Mouse (Mus musculus): ENCODE measurements around the gene Psg19.
A peak's percentile ranks its signal among the peaks of the same experiment; 100 is the strongest.
"Not testable (repeated sequence)": the region's sequence is repeated elsewhere in the genome, so short reads cannot be mapped to it uniquely, and the experiment has no call there.

Psg19 gene

DNA sequence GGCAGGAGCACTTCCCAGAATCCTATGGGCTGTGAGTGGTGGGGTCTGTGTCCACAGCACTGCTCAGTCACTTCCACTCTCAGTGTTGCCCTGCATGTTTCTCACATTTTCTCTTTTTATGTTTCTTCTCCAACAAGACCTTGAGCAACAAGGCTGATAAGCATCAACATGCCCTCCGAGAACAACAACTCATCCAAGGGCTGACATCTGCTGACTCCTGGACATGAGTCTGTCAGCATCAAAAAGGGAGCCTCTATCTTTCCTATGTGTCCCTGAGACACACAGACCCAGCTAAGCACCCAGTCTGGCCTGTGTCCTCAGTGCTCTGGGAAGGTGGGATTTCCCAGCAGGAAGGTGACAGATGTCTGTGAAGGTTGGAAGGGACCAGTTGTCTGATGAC is at the start of gene Psg19:
Psg19 (minus strand) TSS at position 101 of the 400 bp plus-strand sequence.
- DNase-seq (ENCODE audit: low spot score in 2 of 2), result no peak

DNA sequence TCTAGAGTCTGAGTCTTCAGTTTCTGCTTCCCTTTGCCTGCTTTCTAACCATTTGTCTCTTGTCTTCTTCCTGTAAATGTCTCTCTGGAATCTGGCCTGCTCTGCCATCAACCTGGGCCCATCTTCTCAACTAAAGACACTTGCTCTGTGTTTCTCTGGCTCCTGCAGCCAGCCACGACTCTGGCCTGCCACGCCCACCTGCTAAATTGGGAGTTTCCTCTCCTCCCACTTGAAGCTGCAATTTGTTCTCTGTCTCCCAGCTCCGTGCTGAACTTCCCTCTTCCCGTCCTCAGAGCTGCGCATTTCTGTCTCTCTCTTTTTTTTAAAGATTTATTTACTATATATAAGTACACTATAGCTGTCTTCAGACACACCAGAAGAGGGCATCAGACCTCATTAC is 46.5 kb upstream of the Psg19 start:
- DNase-seq (ENCODE audit: low spot score in 2 of 2), result no peak

DNA sequence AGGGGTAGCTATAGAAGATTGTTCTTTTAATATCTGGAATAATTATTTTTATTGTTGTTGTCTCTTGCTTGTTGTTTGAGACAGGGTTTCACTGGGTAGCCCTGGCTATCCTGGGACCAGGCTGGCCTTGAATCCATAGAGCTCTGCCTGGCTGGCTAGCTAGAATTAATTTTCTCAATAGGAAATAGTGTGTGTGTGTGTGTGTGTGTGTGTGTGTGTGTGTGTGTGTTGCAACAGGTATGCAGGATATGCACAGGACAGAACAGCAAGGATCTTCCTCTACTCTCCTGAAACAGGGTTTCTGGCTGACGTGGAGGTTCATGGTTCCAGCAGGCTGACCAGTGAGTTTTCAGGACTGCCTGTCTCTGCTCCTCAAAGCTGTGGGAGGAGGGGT is 42.9 kb upstream of the Psg19 start:
- DNase-seq (ENCODE audit: low spot score in 2 of 2), result no peak

DNA sequence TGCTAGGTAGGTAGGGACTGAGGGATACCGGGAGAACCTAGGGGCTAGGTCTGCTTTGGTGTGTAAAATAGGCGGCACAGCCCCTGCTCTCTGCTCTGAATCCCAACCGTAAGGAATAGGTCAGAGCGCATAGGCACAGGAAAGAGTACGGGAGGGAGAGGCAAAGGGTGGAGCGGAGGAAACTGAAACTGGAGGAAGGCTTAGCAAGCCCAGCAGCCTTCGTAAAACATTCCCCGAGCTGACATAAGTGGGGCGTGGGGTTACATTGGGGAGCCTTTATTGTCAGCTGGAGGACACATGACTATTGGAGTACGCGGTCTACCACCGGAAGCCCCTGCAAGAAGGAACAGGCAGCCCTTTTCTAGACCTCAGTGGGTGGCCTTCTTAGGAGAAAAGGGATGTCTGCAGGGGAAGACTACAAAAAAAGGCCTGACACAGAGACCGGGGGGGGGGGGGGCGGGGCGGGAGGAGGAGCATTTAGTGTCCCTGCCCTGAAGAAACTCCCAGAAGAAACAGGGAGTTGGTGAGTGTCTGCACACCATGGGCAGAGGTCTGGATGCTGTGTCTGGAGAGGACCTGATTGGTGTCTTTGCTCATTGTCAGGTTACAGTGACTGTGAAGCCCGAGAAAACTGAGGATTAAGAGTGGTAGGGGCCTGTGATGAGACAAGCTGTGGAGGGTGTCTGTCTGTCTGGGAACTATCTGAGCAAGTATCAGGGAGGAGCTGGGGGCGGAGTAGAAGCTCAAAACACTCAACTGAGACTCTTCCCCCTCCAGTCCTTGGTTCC is 42.3 kb upstream of the Psg19 start:
- DNase-seq (ENCODE audit: low spot score in 2 of 2), result peak in 1 of 2 experiments; percentile 70

DNA sequence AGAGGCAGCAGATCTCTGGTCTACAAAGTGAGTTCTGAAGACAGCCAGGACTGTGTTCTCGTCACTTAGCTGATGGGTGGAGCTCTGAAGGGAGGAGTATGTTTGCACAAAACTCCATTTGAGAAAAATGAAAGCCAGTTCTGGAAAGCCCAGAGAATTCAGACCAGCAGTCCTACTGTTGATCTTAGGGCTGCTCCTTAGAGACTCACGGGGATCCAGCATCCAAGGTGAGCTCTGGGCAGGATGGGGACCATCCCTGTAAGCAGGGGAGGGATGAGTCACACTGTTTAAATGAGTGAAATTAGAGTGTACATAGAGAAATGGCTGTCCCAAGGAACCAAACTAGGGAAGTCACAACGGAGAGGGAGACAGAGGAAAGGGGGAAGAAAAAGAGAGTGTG is 41.5 kb upstream of the Psg19 start, which contains the start of gene Mill2:
Mill2 (plus strand) TSS at position 102 of the 400 bp plus-strand sequence.
- DNase-seq (ENCODE audit: low spot score in 2 of 2), result no peak

DNA sequence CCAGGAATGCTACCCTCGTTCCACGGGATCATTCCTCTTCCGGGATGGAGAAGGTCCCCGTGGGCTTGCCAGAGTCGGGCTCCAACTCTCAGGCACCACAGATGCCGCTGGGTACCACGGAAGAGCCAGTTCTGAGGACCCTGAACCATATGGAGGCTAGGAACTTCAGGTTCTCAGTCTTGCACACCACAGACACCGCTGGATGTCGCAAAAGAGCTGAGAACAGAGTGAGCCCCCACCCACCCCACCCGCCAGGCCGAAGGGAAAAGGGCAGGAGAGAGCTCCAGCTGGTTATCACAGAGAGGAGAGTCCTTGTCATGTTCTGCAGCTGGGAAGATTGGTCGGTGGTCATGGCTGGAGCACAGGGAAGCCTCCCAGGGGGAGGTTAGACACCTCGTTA is 34.0 kb upstream of the Psg19 start:
- DNase-seq (ENCODE audit: low spot score in 2 of 2), result no peak

DNA sequence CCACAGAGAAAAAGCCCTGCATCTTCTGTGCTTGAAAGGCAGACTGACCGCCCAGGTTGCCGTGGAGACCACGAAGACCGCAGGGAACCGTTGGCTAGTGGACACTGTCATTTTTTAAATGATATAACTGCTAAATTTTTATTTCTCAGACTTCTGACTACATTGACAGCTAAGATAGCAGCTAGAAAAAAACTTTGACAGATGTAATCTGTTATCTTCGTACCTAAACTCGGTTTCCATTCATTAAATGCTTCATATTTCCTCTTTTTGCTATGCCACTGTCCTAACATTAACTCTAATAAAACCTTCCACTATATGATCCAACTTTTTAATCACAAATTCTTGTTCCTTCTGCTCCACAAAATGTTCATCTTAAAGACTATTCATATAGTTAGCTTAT is 31.2 kb upstream of the Psg19 start:
- no peak for DNase-seq (ENCODE audit: low spot score in 2 of 2)

DNA sequence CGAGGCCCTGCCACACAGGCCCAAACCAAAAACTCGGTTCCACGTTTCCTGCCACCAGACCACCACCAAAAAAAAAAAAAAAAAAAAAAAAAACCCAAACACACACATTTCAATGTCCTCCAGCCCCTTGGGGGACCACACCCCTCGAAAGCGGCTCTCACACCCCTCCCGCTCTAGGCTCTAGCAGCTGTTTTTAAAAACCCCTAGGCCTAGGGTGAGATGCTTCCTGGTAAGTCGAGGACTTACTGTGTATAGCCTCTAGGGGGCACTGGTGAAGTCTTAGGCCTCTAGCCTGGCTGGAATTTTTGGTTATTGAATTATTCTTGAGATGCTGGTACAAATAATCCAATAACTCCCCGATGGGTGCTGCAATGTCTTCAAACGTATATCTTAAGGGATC is 30.3 kb upstream of the Psg19 start:
- DNase-seq (ENCODE audit: low spot score in 2 of 2), result no peak

DNA sequence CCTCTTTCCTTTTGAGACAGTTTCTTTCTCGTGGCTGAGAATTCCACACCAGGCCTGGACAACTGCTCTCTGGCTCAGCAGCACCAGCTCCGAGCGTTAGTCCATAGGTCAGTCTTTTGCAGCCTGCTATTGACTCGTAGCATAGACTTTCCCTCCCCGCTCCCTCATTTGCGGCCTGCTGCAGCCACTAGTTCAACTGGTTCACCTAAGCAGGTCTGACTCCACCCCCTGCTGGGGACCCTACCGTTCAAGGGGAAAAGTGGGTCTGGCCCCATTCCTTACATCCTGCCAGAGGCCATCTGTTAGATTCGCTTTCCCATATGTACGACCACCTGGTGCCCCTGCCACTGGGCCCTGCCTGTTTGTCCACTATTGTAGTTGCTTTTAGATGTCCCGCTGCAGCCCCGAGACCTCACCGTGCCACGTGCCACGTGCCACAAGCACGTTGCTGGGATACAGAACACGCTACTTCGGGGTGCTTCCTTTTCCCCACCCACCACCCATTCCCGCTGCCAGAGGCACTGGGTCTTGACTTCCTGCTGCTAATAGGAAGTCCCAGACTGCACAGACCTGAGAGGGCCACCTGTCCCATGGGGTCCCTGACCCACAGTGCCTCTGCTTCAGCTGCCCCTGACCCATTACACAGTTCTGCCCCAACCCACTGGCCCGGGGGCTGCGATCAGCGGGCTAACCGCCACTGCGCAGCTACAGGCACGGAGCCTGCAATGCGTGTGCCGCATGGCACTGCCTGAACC is 29.6 kb upstream of the Psg19 start:
- no peak for DNase-seq (ENCODE audit: low spot score in 2 of 2)

DNA sequence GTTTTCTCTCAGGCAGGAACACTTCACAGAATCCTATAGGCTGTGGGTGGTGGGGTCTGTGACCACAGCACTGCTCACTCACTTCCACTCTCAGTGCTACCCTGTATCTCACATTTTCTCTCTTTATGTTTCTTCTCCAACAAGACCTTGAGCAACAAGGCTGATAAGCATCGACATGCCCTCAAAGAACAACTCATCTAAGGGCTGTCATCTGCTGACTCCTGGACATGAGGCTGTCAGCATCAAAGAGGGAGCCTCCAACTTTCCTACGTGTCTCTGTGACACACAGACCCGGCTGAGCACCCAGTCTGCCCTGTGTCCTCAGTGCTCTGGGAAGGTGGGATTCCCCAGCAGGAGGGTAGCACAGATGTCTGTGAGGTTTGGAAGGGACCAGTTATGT is 23.2 kb upstream of the Psg19 start, which contains the start of gene Psg17:
Psg17 (minus strand) TSS at position 101 of the 400 bp plus-strand sequence.
- no peak for DNase-seq (ENCODE audit: low spot score in 2 of 2)

DNA sequence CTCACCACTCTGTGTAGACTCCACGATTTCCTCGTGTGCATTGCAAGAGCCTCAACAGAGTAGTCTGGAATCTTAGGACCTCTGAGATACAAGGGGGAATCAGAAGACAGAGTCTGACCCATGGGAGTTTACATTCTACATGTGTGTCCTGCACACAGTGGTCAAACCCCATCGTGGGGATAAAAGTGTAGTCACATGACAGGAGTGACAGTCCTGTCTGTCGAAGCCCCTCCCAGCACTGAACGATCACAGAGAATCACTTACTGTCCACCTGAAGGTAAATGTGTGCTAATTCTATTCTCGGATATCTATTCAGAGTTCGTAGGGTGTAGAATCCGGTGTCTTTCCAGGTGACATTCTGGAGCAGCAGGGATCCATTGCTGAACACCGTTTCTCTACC is 20.0 kb upstream of the Psg19 start:
- no peak for DNase-seq (ENCODE audit: low spot score in 2 of 2)

DNA sequence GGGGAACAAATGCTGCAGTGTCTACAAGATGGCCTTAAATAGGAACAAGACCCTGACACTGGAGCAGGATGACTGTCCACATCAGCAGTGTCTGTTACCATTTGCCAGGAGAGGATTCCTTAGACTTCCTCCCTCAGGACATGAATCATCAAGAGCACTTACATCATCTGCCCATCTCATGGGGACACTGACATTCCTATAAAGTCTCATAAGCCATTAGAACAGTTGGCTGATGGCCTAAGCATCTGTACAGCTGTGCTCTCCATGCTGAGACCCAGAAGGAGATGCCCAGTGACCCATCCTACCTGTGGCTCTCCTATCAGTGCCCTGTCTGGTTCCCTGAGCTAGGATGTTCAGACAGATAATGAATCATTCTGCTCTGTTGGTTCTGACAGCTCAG is 5.2 kb upstream of the Psg19 start:
- DNase-seq (ENCODE audit: low spot score in 2 of 2), result no peak

DNA sequence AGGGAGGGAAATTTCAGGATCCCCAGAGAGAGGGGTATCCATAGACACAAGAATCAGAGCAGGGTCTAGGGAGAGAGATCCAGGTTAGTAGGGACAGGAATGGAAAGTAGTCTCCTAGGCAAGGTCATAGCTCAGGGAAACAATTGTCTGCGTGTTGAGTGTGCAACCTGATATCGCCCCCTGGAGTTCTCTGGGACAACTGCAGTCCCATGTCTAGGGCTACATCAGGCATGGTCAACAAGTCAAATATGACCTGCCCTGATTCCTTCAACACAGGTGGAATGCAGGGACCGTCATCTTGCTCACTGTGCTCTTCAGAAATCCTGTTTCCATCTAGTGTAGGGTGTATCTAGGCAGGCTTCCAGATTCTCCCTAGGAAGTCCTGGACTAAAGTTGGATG is 809 bp upstream of the Psg19 start:
- DNase-seq (ENCODE audit: low spot score in 2 of 2), result no peak

DNA sequence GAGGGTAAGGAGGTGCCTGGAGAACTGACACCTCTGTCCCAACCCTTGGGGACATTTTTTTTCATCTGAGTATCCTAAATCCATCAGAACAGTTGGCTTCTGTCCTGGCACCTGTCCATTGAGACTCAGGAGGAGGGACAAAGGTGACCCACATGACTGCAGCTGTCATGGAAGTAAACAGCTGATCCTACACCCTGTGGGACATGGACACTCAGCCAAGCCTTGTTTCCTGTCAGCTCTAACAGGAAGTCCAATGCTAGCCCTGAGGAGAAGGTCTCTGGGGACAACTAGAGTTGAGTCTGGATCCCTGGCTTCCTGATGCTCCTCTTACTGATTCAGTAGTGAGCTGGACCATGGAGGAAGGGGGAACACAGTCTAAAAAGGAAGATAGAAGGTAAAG is 7.6 kb downstream of the Psg19 start:
- DNase-seq (ENCODE audit: low spot score in 2 of 2), result not testable (repeated sequence)

DNA sequence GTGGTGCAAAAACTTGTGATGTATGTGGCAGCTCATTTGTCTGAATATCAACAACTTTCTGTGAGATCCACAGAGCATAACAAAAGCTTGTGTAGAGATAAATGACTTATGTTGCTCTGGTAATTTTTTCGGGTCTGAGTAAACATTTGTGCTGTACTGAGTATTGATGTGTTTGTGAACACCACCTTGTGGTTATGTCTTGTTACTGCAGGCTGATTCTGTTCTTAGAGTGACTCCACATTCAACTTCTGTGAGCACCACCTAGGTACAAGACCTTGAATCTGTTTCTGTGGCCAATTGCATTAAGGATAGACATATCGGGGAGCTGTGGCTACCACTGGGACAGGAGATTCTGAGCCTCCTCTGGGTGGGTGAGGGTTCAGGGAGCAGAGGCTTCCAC is 17.0 kb downstream of the Psg19 start:
- not testable (repeated sequence) for DNase-seq (ENCODE audit: low spot score in 2 of 2)

DNA sequence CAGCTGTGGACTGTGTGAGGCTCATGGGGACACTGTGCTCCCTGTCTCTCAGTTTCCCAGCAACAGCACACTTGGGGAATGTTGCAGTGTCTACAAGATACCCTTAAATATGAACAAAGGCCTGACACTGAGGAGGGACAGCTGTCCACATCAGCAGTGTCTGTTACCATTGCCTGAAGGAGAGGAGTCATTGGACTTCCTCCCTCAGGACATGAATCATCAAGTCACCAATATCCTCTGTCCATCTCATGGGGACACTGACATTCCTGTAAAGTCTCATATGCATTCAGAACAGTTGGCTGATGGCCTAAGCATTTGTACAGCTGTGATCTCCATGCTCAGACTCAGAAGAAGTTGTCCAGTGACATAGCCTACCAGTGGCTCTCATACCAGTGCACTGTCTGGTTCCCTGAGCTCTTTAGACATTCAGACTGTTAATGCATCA is 19.0 kb downstream of the Psg19 start:
- DNase-seq (ENCODE audit: low spot score in 2 of 2), result no peak

DNA sequence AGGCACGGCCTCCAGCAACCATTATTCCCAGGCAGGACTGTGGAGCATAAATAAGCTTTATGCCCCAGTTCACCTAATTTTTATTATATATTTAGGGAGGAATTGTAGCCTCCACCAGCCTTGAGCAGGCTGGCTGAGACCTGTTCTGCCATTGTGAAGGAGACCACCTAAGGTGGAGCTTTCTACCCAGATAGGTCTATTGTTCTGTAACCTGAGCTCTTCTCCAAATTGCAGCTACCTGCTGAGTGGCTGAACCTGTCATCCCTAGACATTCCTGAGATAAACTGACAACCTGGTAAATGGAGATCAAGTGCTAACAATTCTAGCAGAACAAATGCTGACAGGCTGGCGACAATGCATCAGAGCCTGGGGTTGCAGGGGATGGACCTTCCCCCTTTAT is 35.4 kb downstream of the Psg19 start:
- DNase-seq (ENCODE audit: low spot score in 2 of 2), result not testable (repeated sequence)

DNA sequence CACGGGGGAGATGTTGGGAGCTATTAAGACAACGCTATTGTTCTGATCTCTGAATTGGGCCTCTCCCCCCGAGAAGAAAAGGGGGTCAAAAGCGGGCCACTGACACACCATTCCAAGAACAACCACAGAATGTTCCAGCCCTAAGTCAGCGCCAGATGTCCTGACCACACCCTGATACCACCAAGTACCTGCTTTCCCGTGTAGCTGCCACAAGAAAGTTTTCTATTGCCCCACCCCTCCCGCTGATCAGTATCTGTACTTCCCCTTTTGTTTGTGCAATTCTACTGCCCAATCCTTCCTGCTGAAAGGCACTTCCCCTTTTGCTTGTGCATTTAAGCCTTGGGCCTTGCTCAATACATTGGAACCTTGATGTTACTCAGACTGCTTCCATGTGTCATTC is 38.2 kb downstream of the Psg19 start:
- DNase-seq (ENCODE audit: low spot score in 2 of 2), result not testable (repeated sequence)

DNA sequence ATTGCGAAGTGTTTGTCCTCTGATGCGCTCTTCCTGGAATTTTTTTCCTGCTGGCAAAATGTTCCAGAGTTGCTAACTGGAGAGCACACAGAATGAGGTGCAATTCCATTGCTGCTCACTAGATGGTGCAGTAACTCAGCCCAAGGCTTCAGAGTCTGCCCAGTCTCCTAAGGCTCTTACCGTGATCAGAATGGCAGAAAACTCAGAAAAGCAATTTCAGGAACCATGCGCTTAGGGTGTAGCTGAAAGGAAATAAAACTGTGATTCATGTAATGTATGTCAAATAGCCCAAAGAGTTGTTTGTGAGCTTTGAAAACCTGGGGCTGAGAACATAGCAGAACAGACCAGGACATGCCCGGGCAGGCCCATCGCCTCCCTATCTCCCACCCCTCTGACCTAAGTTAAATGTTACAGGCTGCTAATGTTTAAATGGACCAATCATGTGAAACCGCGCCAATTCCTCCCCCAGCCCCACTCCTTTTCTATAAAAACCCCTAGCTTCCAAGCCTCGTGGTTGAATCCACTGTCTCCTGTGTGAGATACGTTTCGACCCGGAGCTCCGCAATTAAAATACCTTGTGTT is 48.3 kb downstream of the Psg19 start:
- peak in 1 of 2 experiments; percentile 61 for DNase-seq (ENCODE audit: low spot score in 2 of 2)

DNA sequence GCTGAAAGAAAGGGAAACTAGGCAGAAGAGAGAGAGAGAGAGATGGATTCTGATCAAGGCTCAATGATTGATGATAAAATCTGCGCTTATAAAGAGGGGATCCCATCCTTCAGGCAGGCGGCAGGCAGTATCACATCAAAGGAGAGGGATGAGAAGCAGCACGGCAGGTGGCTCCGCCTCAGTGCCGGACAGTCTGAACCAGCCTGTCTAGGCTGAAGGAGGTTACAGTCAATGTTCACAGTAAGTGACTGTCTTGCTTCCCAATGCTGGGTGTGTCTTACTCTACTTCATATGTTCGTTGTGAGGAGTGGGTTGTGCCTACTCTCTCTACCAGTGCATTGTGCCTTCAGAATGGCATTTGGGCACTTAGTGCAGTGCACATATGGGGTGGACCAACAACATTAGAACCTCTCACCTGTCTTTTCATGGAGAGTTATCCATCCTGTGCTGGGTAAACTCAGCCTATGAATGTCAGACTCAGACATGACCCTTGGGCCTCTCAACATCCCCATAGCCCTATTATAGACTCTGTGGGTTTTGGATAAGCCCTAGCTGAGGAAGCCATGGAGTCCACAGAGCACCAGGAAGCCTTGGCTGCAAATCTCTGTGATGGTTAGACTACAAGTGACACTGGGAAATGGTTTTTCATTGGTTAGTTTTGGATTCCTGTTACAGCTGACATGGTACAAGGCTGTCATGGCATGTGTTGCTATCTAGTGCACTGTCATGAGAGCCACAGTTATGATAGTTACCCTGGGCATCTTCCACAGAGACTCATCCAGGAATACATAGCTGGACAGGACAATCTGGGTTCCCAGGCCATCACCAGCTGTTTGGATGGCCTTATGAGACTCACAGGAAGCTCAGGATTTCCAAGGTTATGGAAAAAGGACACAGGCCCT is 49.1 kb downstream of the Psg19 start:
- DNase-seq (ENCODE audit: low spot score in 2 of 2), result no peak

DNA sequence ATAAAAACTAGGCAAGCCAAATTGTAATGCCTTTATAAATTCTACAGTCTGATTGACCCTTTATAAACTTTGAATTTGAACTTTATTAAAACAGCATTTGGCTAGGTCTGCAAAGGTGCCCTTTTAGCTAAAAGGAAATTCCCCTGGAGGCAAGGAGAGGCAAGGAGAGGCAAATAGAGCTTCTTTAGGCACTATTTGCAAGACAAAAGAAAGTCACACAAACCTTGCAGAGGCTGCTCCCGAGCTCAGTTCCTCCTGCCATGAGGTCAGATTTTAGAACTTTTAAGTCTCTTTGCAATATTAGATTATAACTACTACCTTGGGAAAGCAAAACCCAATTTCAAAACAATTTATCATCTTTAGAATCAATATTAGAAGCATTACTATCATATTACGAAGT is 50.9 kb downstream of the Psg19 start:
- not testable (repeated sequence) for DNase-seq (ENCODE audit: low spot score in 2 of 2)

All from urinary bladder, postnatal 4 days (tissue).